Mouse (Mus musculus) embryonic facial prominence, embryonic 10.5 days (tissue): ENCODE results near the gene 1700010B08Rik. TPM values are rescaled to one million over a fixed set of nuclear protein-coding genes. Genes with fewer than 3 reads are reported as not detected.
"Not testable (repeated sequence)": the region's sequence is repeated elsewhere in the genome, so short reads cannot be mapped to it uniquely, and the experiment has no call there.

Experiments used
- DNase-seq: peaks from one replicate; pipeline ENCODE4 v3.0.0-alpha.2; 2017; ENCODE audit warnings: low spot score
- H3K27ac ChIP-seq: fragments of 300-500 bp; sonication (generic); replicated peaks from 2 replicates; pipeline ENCODE4 v1.5.1; 2016; ENCODE audit warnings: mild to moderate bottlenecking
- H3K27me3 ChIP-seq: fragments of 300-500 bp; sonication (generic); replicated peaks from 2 replicates; pipeline ENCODE4 v1.6.1; 2016; ENCODE audit warnings: low read depth, mild to moderate bottlenecking; ENCODE audit not compliant: poor library complexity, severe bottlenecking
- H3K36me3 ChIP-seq: fragments of 300-500 bp; sonication (generic); replicated peaks from 2 replicates; pipeline ENCODE4 v1.6.1; 2016; ENCODE audit warnings: mild to moderate bottlenecking, moderate library complexity
- H3K4me1 ChIP-seq: fragments of 300-500 bp; sonication (generic); 2 replicates; pipeline ENCODE4 v1.6.1; 2016
- H3K4me3 ChIP-seq: fragments of 300-500 bp; sonication (generic); 2 replicates; pipeline ENCODE4 v1.5.1; 2016; ENCODE audit warnings: mild to moderate bottlenecking, moderate library complexity
- H3K9me3 ChIP-seq: fragments of 300-500 bp; sonication (generic); 2 replicates; pipeline ENCODE4 v1.6.1; 2016; ENCODE audit warnings: mild to moderate bottlenecking
- WGBS: fragments of 180-500 bp; shearing (Covaris S2); methylation state at CpG from one replicate; pipeline ENCODE4 v1.1.7; 2016; 5-methylcytosine and 5-hydroxymethylcytosine counted together
- polyA plus RNA-seq: library from polyadenylated mRNA; unstranded; fragments of >200 nt; fragmentation: Nextera tagmentation; extraction: Ambion mirVana; gene quantifications from 2 replicates; pipeline ENCODE4 v1.2.1, GENCODE M21; 2016

Gene 1700010B08Rik
- not detected in 2 replicates for polyA plus RNA-seq

DNA sequence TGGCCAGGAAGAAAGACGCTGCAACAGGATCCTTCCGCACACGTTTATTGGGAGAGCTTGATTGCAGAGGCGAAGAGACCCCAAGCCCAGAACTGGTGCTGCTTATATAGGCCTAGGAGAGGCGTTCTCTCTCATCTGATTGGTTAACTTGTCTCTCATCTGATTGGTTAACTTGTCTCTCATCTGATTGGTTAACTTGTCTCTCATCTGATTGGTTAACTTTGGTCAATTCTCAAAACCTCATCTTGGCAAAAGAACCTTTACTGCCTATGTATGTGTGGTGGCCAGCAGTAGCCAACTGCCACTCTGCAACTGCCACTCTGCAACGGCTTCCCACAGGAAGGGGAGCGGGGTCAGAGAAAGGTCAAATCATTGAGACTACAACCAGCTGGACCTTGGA is at the start of gene 1700010B08Rik:
TSS of gene 1700010B08Rik (plus strand) at position 301 of the 400 bp plus-strand sequence.
- H3K4me3 ChIP-seq, H3K27ac ChIP-seq, H3K36me3 ChIP-seq, DNase-seq, H3K9me3 ChIP-seq, H3K27me3 ChIP-seq: not testable (repeated sequence)
- H3K4me1 ChIP-seq, result peaks cover 15% of the 10 kb centered on the region
- 89% methylated on average over 7 of the region's 7 CpGs for WGBS

DNA sequence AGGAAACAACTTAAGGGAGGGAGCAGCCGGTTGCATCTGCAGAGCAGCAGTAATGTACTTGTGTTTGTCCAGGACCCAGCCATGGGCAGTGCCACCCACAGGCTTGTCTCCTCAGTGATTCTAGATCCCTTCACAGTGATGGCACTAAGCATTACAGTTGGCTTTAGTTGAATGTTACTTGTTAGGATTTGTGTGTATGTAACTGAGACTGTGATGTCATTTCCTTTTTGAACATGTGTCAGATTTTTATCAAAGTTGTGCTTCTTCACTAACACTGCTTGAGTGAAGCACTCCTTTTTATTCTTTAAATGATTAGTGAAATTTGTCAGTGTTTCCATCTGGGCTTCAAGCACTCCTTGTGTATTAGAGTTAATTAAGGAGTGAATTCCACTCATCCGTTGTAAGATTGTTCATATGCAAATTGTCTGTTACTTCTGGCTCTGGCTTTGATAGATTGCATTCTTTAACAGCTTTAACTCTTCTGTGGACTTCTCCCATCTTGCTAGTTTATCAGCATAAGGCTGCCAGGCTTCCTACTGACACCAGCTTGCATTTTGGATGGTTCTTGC is 46.8 kb upstream of the 1700010B08Rik start:
- Histone ChIP-seq H3K36me3 (peaks cover 85% of the 10 kb centered on the region), H3K9me3 (no peaks in the 10 kb centered on the region), H3K27ac (no peak overlapping the region), H3K27me3 (no peaks in the 10 kb centered on the region), H3K4me1 (no peaks in the 10 kb centered on the region), H3K4me3 (no peak overlapping the region)
- WGBS, result 85% methylated on average over 2 of the region's 2 CpGs
- no peak for DNase-seq

GRCm38 (mm10) chr2:173673469-173673868 is 45.7 kb upstream of the 1700010B08Rik start:
- peaks cover 74% of the 10 kb centered on the region for H3K36me3 ChIP-seq
- H3K4me1 ChIP-seq, result no peaks in the 10 kb centered on the region
- WGBS, result 88% methylated on average over 1 of the region's 1 CpGs
- DNase-seq, result no peak
- no peaks in the 10 kb centered on the region for H3K27me3 ChIP-seq
- no peaks in the 10 kb centered on the region for H3K9me3 ChIP-seq
- H3K4me3 ChIP-seq, result no peak overlapping the region
- H3K27ac ChIP-seq, result no peak overlapping the region

DNA sequence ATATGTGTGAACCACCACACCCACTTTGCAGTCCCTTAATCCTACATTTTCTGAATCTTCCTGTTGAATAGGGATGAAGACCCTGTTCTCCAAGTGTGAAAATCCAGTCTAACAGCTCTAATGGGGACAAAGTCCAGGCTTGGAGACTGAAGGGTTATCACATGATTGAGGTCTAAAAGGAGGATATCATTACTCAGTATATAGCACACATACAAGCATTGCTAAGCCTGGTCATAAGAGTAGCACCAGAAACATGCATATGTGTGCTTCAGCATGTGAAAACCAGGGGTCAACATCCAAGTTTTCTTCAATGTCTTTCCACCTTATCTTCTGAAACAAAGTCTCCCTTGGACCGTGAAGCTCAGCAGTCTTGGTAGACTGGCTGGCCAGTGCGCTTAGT is 40.6 kb upstream of the 1700010B08Rik start:
- H3K9me3 ChIP-seq, result no peaks in the 10 kb centered on the region
- H3K36me3 ChIP-seq, result peaks cover 43% of the 10 kb centered on the region
- DNase-seq, result no peak
- H3K27me3 ChIP-seq, result no peaks in the 10 kb centered on the region
- peaks cover 3% of the 10 kb centered on the region; the same call in 1 of the 2 replicates for H3K4me1 ChIP-seq
- no peak overlapping the region for H3K27ac ChIP-seq
- H3K4me3 ChIP-seq, result no peak overlapping the region
- 88% methylated on average over 2 of the region's 2 CpGs for WGBS

DNA sequence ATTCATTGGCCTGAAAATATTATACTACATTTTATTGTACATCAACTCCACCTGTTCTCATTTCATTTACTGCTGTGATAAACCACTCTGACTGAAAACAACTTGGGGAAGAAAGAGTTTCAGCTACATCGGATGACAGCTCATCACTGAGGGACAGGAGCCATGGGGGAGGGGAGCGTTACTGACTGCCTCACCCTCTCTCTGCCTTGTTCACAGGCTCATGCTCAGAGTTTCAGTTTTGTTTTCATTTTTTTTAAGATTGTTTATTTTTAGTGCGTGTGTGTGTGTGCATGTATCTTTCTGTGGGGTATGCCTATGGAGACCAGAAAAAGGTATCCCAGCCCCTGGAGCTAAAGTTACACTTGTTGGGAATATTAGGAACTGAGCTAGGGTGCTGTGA is 40.0 kb upstream of the 1700010B08Rik start:
- no peaks in the 10 kb centered on the region for H3K9me3 ChIP-seq
- no peak for DNase-seq
- H3K4me3 ChIP-seq, result no peak overlapping the region
- peaks cover 3% of the 10 kb centered on the region; the same call in 1 of the 2 replicates for H3K4me1 ChIP-seq
- no peaks in the 10 kb centered on the region for H3K27me3 ChIP-seq
- no peak overlapping the region for H3K27ac ChIP-seq
- WGBS, result 78% methylated on average over 3 of the region's 3 CpGs
- H3K36me3 ChIP-seq, result peaks cover 41% of the 10 kb centered on the region

DNA sequence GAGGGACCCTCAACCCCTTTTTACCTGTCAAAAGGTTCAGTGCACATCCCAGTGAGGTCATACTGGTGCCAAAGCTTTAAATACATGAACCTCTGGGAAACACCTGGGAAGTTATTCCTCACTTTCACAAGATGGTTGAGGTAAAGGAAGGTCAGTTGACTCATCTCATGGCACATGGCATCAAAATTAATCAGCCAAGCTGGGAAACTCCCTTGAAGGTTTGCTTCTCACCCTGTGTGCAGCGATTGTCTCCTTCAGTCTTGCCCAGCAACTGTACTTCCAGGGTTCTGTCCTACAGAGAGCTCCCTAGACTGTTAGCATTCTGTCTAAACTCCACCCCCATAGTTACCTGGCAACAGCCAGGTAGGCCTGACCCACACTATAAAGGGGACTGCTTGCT is 39.1 kb upstream of the 1700010B08Rik start:
- Histone ChIP-seq H3K27ac (no peak overlapping the region), H3K36me3 (peaks cover 34% of the 10 kb centered on the region), H3K4me3 (no peak overlapping the region), H3K4me1 (peaks cover 3% of the 10 kb centered on the region; the same call in 1 of the 2 replicates), H3K27me3 (no peaks in the 10 kb centered on the region), H3K9me3 (no peaks in the 10 kb centered on the region)
- no peak for DNase-seq
- 73% methylated on average over 1 of the region's 1 CpGs for WGBS

DNA sequence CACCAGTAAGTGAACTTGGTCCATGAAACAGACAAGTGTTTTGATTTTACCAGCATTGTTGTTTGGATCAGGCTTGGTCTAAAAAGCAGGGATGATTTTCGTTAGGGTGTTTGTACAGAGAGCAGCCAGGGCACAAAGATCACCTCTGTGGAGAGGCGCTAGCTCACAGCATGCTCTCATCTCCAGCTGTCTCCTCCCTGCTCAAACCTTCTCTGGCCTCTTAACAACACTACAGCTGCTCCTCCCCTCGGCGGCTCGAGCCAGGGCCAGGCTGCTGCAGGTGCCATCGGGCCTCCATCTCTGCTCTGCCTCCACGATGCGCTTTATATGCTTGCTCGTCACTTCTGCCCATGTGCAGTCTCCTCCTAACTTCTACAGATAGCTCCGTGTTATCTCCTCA is 36.4 kb upstream of the 1700010B08Rik start:
- Histone ChIP-seq H3K27ac (no peak overlapping the region), H3K36me3 (peaks cover 28% of the 10 kb centered on the region), H3K4me3 (no peak overlapping the region), H3K4me1 (peaks cover 18% of the 10 kb centered on the region; the same call in 1 of the 2 replicates), H3K27me3 (no peaks in the 10 kb centered on the region), H3K9me3 (no peaks in the 10 kb centered on the region)
- DNase-seq, result no peak
- WGBS, result 73% methylated on average over 10 of the region's 10 CpGs

- WGBS, result 92% methylated on average over 3 of the region's 3 CpGs
- no peak overlapping the region for H3K4me3 ChIP-seq
- H3K9me3 ChIP-seq, result no peaks in the 10 kb centered on the region
- H3K36me3 ChIP-seq, result peaks cover 58% of the 10 kb centered on the region
- 0 out of 2 replicates have a peak overlapping the region, but pooled peaks have one; percentile 2 for H3K27ac ChIP-seq
- no peak for DNase-seq
- no peaks in the 10 kb centered on the region for H3K27me3 ChIP-seq
- peaks cover 18% of the 10 kb centered on the region; the same call in 1 of the 2 replicates for H3K4me1 ChIP-seq
Measured at GRCm38 (mm10) chr2:173685781-173686361, 33.3 kb upstream of the 1700010B08Rik start.

DNA sequence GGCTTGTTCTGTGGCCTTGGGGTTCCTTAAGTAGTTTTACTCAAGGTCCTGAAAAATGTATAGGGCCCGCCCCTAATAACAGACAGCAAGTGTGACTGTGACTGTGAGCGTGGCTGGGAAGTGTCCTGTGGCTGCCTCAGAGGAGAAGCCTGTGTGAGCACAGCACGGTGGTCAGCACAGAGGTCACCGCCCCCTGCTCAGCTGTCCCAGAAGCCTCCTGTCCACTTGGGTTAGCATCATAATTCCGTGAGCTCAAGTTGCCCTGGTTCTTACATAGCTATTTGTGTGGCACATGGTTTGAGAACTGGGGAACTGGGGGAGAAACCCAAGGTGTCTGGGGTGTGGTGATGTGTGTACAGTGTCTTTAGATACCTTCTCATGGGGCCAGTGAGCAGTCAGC is 31.9 kb upstream of the 1700010B08Rik start:
- no peak overlapping the region for H3K27ac ChIP-seq
- no peaks in the 10 kb centered on the region for H3K27me3 ChIP-seq
- no peaks in the 10 kb centered on the region for H3K9me3 ChIP-seq
- peaks cover 18% of the 10 kb centered on the region; the same call in 1 of the 2 replicates for H3K4me1 ChIP-seq
- DNase-seq, result no peak
- H3K4me3 ChIP-seq, result no peak overlapping the region
- peaks cover 67% of the 10 kb centered on the region for H3K36me3 ChIP-seq
- 78% methylated on average over 5 of the region's 5 CpGs for WGBS

DNA sequence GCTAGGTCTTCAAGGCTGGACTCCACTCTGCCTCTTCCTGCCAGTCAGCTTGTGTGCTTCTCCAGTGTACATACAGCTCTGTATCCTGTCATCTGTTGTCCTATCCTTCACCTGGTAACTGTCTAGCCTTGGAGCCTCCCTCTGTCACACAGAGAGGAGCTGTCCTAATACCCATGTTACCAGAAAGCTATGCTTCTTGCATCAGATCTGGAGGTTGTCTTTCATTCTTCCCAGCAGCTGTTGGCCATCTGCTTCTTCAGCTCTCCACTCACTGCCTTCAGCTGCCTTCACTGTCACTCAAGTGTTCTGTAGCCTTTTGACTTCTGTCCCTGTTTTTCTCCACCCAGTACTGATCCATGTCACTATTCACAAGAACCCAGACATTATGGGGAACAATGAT is 29.4 kb upstream of the 1700010B08Rik start:
- no peak for DNase-seq
- peaks cover 73% of the 10 kb centered on the region for H3K36me3 ChIP-seq
- no peak overlapping the region for H3K4me3 ChIP-seq
- no peaks in the 10 kb centered on the region for H3K27me3 ChIP-seq
- no peak overlapping the region for H3K27ac ChIP-seq
- peaks cover 16% of the 10 kb centered on the region; the same call in 1 of the 2 replicates for H3K4me1 ChIP-seq
- no peaks in the 10 kb centered on the region for H3K9me3 ChIP-seq

DNA sequence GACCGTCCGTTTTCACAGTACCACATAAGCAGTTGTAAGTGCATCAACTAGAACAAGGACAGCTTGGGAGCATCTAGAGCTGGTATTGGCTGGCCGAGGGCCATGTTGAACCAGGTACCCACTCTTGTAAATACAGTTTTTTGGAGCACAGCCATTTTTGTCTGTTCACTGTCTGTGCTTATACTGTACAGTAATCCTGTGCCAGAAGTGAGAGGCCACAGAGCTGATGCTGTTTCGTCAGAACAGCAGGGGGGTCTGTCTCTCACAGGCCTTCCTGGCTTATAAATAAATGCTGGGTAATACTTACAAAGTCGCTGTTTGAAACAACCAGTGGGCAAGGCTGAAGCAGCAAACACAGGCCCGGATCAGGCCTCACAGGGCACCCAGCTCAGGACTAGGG is 27.5 kb upstream of the 1700010B08Rik start:
- no peaks in the 10 kb centered on the region for H3K9me3 ChIP-seq
- H3K4me3 ChIP-seq, result no peak overlapping the region
- no peaks in the 10 kb centered on the region for H3K27me3 ChIP-seq
- WGBS, result 93% methylated on average over 6 of the region's 6 CpGs
- H3K27ac ChIP-seq, result no peak overlapping the region
- DNase-seq, result no peak
- peaks cover 7% of the 10 kb centered on the region; the same call in 1 of the 2 replicates for H3K4me1 ChIP-seq
- peaks cover 87% of the 10 kb centered on the region for H3K36me3 ChIP-seq

DNA sequence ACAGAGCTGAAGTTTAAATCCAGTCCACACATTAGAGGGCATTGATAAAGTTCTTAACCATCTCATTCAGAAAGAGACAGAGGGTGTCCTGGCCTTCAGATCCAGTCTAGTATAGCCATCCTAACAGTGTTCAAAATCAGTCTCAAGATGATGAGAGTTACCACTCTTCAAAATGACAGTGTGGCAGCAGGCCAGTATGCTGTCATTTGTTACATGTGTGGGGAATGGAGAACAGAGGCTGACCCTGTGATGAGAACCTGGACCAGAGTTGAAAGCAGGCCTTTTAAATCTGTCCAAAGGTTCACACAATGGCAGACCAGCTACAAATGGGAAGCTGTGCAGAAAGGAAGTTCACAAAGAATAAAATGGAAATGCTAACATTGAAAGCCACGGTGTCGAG is 26.5 kb upstream of the 1700010B08Rik start:
- H3K36me3 ChIP-seq, result peaks cover 97% of the 10 kb centered on the region

DNA sequence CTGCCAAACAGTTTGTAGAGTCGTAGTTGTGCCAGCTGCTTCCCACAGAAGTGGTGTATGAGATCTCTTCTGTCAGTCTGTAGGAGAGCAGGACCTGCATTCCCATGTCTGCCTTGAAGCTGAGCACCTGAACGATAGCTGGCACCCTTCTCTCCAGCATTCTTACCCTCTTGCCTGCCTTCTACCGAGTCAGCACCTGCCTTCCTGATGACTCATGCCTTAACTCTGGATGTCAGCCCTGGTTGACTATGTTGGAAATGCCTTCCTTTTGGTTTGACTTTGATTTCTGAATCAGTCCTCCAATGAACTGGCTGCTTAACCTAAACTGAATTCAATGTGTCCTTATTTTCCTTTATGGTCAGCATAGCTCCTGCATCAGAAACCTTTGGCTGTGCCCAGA is 20.4 kb upstream of the 1700010B08Rik start:
- WGBS, result 88% methylated on average over 3 of the region's 3 CpGs

More for the DNA sequence above, 26.5 kb upstream of the 1700010B08Rik start:
- 97% methylated on average over 2 of the region's 2 CpGs for WGBS
- no peak for DNase-seq
- Histone ChIP-seq H3K27ac (no peak overlapping the region), H3K9me3 (no peaks in the 10 kb centered on the region), H3K4me1 (no peaks in the 10 kb centered on the region), H3K27me3 (no peaks in the 10 kb centered on the region), H3K4me3 (no peak overlapping the region)

More for the DNA sequence above, 20.4 kb upstream of the 1700010B08Rik start:
- Histone ChIP-seq H3K36me3 (peaks cover 99% of the 10 kb centered on the region), H3K4me1 (no peaks in the 10 kb centered on the region), H3K4me3 (no peak overlapping the region), H3K9me3 (no peaks in the 10 kb centered on the region), H3K27ac (no peak overlapping the region), H3K27me3 (no peaks in the 10 kb centered on the region)
- DNase-seq, result no peak
